Mouse (Mus musculus): ENCODE data around the gene Cds1. TPM values are rescaled to one million over a fixed set of nuclear protein-coding genes. Genes with fewer than 3 reads are reported as not detected.

Cds1 gene
- polyA plus RNA-seq, 1 experiment from 2014 or later = 4.0 TPM

GRCm38 (mm10) chr5:101742014-101742413 lies 22.9 kb upstream of the Cds1 start:
- no peak overlapping the region for H3K4me3 ChIP-seq (ENCODE audit: low read depth, low read length)
- no peak for DNase-seq (ENCODE audit: low spot score)
- no peak for ATAC-seq
- no peaks in the 10 kb centered on the region for H3K27me3 ChIP-seq (replicated peaks; ENCODE audit: control insufficient read depth, insufficient read depth, low read length)
- 96% methylated on average over 2 of the region's 2 CpGs for WGBS
- H3K4me1 ChIP-seq (ENCODE audit: control insufficient read depth, insufficient read depth, low read length) = no peaks in the 10 kb centered on the region
- H3K9ac ChIP-seq (ENCODE audit: low read length) = no peak overlapping the region
- no peak overlapping the region for H3K4me2 ChIP-seq (ENCODE audit: low read length)
- H3K9me3 ChIP-seq (replicated peaks; ENCODE audit: control insufficient read depth, low read length) = no peaks in the 10 kb centered on the region
- H3K27ac ChIP-seq (ENCODE audit: low read depth, low read length) = no peak overlapping the region
- no peaks in the 10 kb centered on the region for H3K36me3 ChIP-seq (ENCODE audit: control insufficient read depth, insufficient read depth, low read length)

DNA sequence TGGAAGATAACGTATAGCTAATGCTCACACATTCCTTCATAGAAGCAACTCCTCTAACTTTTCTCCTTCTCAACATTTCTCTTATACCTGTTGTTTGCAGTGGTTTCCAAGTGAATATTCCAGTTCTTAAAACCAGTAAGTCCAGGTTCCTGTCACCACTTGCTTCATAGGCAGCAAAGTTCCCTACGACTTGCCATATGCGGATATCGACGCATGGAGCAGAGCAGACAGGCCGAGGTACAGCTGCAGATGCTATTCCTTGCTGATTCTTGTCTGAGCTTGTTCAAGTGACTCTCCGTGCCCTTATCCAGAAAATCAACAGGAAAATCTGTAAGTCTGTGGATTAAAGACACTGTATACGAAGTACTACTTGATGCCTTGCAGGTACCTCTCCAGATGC lies 22.5 kb upstream of the Cds1 start:
- no peaks in the 10 kb centered on the region for H3K4me1 ChIP-seq (ENCODE audit: control insufficient read depth, insufficient read depth, low read length)
- no peak for ATAC-seq
- 94% methylated on average over 8 of the region's 8 CpGs for whole genome bisulfite sequencing

DNA sequence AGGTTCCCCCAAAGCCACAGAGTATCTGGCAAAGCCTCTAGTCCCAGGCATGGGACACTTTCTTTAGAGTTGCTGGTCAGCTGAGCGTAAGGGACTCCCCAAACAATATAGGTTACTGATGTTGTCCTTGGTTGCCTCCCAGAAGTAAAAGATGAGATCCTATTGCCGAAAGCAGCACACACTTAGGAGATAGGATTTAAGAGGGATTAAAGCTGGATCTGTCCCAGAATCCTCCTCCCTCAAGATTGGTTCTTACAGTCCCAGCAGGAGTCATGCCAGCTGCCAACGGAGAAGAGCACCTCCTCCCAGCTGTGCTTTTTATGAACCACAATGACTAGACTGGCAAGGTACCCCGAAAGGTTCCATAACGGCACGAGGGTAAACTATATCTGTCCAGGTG lies 20.0 kb upstream of the Cds1 start:
- DNase-seq (ENCODE audit: low spot score) (no peak), ATAC-seq (no peak)
- Histone ChIP-seq H3K4me1 (ENCODE audit: control insufficient read depth, insufficient read depth, low read length) (no peaks in the 10 kb centered on the region), H3K27me3 (replicated peaks; ENCODE audit: control insufficient read depth, insufficient read depth, low read length) (no peaks in the 10 kb centered on the region), H3K36me3 (ENCODE audit: control insufficient read depth, insufficient read depth, low read length) (no peaks in the 10 kb centered on the region), H3K4me3 (ENCODE audit: low read depth, low read length) (no peak overlapping the region), H3K9me3 (replicated peaks; ENCODE audit: control insufficient read depth, low read length) (no peaks in the 10 kb centered on the region), H3K4me2 (ENCODE audit: low read length) (no peak overlapping the region), H3K27ac (ENCODE audit: low read depth, low read length) (no peak overlapping the region), H3K9ac (ENCODE audit: low read length) (no peak overlapping the region)
- WGBS = 76% methylated on average over 6 of the region's 6 CpGs

More for the DNA sequence above, 22.5 kb upstream of the Cds1 start:
- no peaks in the 10 kb centered on the region for H3K36me3 ChIP-seq (ENCODE audit: control insufficient read depth, insufficient read depth, low read length)
- H3K4me2 ChIP-seq (ENCODE audit: low read length) = no peak overlapping the region
- H3K27me3 ChIP-seq (replicated peaks; ENCODE audit: control insufficient read depth, insufficient read depth, low read length) = no peaks in the 10 kb centered on the region
- no peaks in the 10 kb centered on the region for H3K9me3 ChIP-seq (replicated peaks; ENCODE audit: control insufficient read depth, low read length)
- no peak overlapping the region for H3K4me3 ChIP-seq (ENCODE audit: low read depth, low read length)
- no peak for DNase-seq (ENCODE audit: low spot score)
- H3K27ac ChIP-seq (ENCODE audit: low read depth, low read length) = no peak overlapping the region
- H3K9ac ChIP-seq (ENCODE audit: low read length) = no peak overlapping the region

DNA sequence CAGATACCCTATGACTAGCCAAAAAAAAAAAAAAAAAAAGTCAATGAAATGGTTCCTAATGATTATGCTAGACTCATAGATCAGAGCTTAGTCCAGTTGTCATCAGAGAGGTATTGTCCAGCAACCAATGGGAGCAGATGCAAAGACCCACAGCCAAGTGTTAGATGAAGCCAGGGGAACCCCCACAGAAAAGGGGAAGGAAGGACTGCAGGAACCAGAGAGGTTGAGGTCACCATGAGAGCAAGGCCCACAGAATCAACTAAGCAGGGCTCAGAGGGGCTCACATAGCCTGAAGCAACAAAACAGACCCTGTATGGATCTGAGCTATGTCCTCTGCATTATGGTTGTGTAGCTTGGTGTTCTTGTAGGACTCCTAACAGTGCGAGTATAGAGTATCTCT lies 11.2 kb upstream of the Cds1 start:
- H3K27ac ChIP-seq (ENCODE audit: low read depth, low read length) = no peak overlapping the region
- H3K36me3 ChIP-seq (ENCODE audit: control insufficient read depth, insufficient read depth, low read length) = no peaks in the 10 kb centered on the region
- H3K4me3 ChIP-seq (ENCODE audit: low read depth, low read length) = no peak overlapping the region
- H3K27me3 ChIP-seq (replicated peaks; ENCODE audit: control insufficient read depth, insufficient read depth, low read length) = no peaks in the 10 kb centered on the region
- H3K4me1 ChIP-seq (ENCODE audit: control insufficient read depth, insufficient read depth, low read length) = no peaks in the 10 kb centered on the region
- no peak for ATAC-seq
- no peak overlapping the region for H3K9ac ChIP-seq (ENCODE audit: low read length)
- no peak for DNase-seq (ENCODE audit: low spot score)
- H3K9me3 ChIP-seq (replicated peaks; ENCODE audit: control insufficient read depth, low read length) = no peaks in the 10 kb centered on the region
- WGBS = 81% methylated on average over 1 of the region's 1 CpGs
- H3K4me2 ChIP-seq (ENCODE audit: low read length) = no peak overlapping the region

DNA sequence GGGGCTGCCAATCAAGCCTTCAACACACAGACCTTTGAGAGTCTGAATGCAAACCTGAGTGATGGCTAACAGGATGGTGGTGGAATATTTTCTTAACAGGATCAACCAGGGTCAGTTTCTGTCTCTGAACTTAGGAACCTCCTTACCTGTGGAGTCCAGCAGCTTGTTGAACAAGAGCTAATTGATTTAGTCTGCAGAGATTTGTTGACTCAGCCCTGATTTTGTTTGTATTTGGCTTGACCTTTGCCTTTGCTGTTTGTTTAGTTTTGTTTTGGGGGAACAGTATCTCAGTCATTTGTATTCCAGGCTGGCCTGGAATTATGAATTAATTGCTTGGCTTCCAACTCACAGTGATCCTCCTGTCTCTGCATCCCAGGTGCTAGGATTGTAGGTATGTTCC lies 7.3 kb upstream of the Cds1 start:
- DNase-seq (ENCODE audit: low spot score) = no peak
- no peak overlapping the region for H3K9ac ChIP-seq (ENCODE audit: low read length)
- H3K4me3 ChIP-seq (ENCODE audit: low read depth, low read length) = no peak overlapping the region
- H3K4me2 ChIP-seq (ENCODE audit: low read length) = no peak overlapping the region
- no peak overlapping the region for H3K27ac ChIP-seq (ENCODE audit: low read depth, low read length)
- peaks cover under 1% of the 10 kb centered on the region; the same call in 1 of the 2 replicates for H3K27me3 ChIP-seq (replicated peaks; ENCODE audit: control insufficient read depth, insufficient read depth, low read length)
- ATAC-seq = no peak
- no peaks in the 10 kb centered on the region for H3K4me1 ChIP-seq (ENCODE audit: control insufficient read depth, insufficient read depth, low read length)
- no peaks in the 10 kb centered on the region for H3K9me3 ChIP-seq (replicated peaks; ENCODE audit: control insufficient read depth, low read length)
- H3K36me3 ChIP-seq (ENCODE audit: control insufficient read depth, insufficient read depth, low read length) = no peaks in the 10 kb centered on the region

DNA sequence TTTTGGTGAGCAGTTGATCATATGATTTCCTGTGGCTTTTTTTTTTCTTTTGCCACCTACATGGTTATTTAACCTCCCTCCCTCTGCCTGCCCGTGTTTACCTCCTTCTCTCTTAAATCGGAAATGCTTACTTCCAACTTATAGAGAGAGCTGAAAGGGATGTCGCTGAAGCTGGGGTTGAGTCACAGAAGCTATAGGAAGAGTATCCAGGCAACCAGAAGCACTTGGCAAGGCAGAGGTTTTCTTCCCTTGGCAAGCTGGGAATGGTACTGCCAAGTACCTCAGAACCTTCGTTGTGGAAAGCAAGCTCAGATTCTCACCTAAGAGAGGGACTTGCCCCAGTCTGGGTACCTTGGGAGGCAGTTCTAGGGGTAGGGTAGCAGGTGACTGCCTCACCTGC lies 3.2 kb upstream of the Cds1 start:
- Histone ChIP-seq H3K4me2 (ENCODE audit: low read length) (no peak overlapping the region), H3K4me3 (ENCODE audit: low read depth, low read length) (no peak overlapping the region), H3K4me1 (ENCODE audit: control insufficient read depth, insufficient read depth, low read length) (no peaks in the 10 kb centered on the region; the same call in 1 of the 2 replicates), H3K27me3 (replicated peaks; ENCODE audit: control insufficient read depth, insufficient read depth, low read length) (peaks cover 38% of the 10 kb centered on the region), H3K27ac (ENCODE audit: low read depth, low read length) (no peak overlapping the region), H3K9ac (ENCODE audit: low read length) (no peak overlapping the region), H3K36me3 (ENCODE audit: control insufficient read depth, insufficient read depth, low read length) (no peaks in the 10 kb centered on the region), H3K9me3 (replicated peaks; ENCODE audit: control insufficient read depth, low read length) (no peaks in the 10 kb centered on the region)
- 70% methylated on average over 4 of the region's 4 CpGs for WGBS
- DNase-seq (ENCODE audit: low spot score) (peak; percentile 23), ATAC-seq (no peak)

DNA sequence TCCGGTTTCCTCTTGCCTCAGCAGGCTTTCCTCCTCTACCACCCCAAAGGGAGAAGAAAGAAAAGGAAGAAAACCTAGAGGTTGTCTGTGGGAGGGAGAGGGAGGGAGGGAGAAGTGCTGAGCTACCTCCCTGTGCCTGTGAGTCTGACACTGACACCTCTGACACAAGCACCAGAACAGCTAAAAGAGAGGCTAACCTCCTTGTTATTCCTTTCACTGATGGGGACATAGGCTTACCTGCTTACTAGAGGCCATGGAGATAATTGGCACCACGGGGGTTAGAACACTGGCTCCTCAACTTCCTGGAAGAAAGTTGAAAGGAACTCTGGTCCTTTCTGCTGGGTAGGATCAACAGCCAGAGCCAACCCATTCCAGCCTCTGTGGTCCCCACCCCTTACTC lies 1.4 kb upstream of the Cds1 start:
- H3K4me2 ChIP-seq (ENCODE audit: low read length) = no peak overlapping the region
- DNase-seq (ENCODE audit: low spot score) (no peak), ATAC-seq (no peak)
- H3K9ac ChIP-seq (ENCODE audit: low read length) = no peak overlapping the region
- no peaks in the 10 kb centered on the region for H3K36me3 ChIP-seq (ENCODE audit: control insufficient read depth, insufficient read depth, low read length)
- no peaks in the 10 kb centered on the region for H3K9me3 ChIP-seq (replicated peaks; ENCODE audit: control insufficient read depth, low read length)
- peaks cover 55% of the 10 kb centered on the region for H3K27me3 ChIP-seq (replicated peaks; ENCODE audit: control insufficient read depth, insufficient read depth, low read length)
- no peaks in the 10 kb centered on the region; the same call in 1 of the 2 replicates for H3K4me1 ChIP-seq (ENCODE audit: control insufficient read depth, insufficient read depth, low read length)
- WGBS = 25% methylated on average over 2 of the region's 2 CpGs
- H3K27ac ChIP-seq (ENCODE audit: low read depth, low read length) = no peak overlapping the region
- no peak overlapping the region for H3K4me3 ChIP-seq (ENCODE audit: low read depth, low read length)

DNA sequence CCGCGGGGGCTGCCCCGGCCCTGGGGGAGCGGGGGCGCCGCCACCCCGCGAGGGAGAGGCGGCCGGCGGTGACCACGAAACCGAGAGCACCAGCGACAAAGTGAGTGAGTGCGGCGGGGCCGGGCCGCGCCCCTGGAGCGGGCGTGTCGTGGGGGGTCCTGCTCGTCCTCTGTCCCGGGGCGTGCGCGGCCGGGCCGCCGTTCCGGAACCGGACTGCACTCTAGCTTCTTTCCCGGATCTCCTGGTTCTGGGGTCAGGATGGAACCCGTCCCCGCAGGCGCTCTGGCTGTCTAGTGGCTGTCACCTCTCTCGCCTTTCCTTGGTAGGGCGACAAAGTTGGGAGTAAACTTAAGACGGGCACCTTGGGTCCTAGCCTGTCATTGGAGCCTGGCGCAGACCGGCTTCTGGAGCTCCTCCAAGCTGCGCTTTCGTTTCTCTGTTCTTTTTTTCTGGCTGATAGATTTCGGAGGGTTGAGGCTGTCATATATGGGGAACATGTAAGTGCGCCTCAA lies 516 bp downstream of the Cds1 start:
- Histone ChIP-seq H3K9ac (ENCODE audit: low read length) (peak overlapping the region; percentile 67), H3K9me3 (replicated peaks; ENCODE audit: control insufficient read depth, low read length) (no peaks in the 10 kb centered on the region), H3K4me2 (ENCODE audit: low read length) (peak overlapping the region; percentile 99), H3K4me3 (ENCODE audit: low read depth, low read length) (peak overlapping the region; percentile 64), H3K36me3 (ENCODE audit: control insufficient read depth, insufficient read depth, low read length) (no peaks in the 10 kb centered on the region), H3K27me3 (replicated peaks; ENCODE audit: control insufficient read depth, insufficient read depth, low read length) (peaks cover 56% of the 10 kb centered on the region), H3K4me1 (ENCODE audit: control insufficient read depth, insufficient read depth, low read length) (no peaks in the 10 kb centered on the region; the same call in 1 of the 2 replicates), H3K27ac (ENCODE audit: low read depth, low read length) (no peak overlapping the region)
- ATAC-seq = peak; percentile 15; the same call in 1 of the 2 replicates
- peak; percentile 23 for DNase-seq (ENCODE audit: low spot score)
- 1% methylated on average over 31 of the region's 45 CpGs for WGBS

DNA sequence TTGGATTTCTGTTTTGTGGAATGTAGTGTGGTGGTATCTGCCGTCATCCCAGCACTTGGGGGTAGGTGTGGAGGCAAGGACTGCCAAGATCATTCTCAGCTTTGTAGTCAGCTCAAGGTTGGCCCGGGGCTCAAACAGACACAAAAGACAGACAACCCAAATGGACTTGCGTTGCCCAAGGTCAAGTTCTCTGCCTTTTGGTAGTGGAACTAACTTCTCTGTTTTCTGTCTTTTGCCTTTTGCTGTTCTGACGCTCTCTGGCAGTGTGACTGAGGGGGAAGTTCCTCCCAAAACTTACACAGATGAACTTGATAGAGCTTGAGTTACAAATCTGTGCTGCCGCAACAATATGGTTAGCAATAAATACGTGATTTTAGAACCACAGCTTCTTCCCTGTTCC lies 1.3 kb downstream of the Cds1 start:
- H3K36me3 ChIP-seq (ENCODE audit: control insufficient read depth, insufficient read depth, low read length) = no peaks in the 10 kb centered on the region
- H3K9ac ChIP-seq (ENCODE audit: low read length) = no peak overlapping the region
- peaks cover 56% of the 10 kb centered on the region for H3K27me3 ChIP-seq (replicated peaks; ENCODE audit: control insufficient read depth, insufficient read depth, low read length)
- no peaks in the 10 kb centered on the region; the same call in 1 of the 2 replicates for H3K4me1 ChIP-seq (ENCODE audit: control insufficient read depth, insufficient read depth, low read length)
- ATAC-seq (no peak), DNase-seq (ENCODE audit: low spot score) (no peak)
- no peaks in the 10 kb centered on the region for H3K9me3 ChIP-seq (replicated peaks; ENCODE audit: control insufficient read depth, low read length)
- 45% methylated on average over 6 of the region's 6 CpGs for WGBS
- H3K4me2 ChIP-seq (ENCODE audit: low read length) = no peak overlapping the region; the same call in 1 of the 2 replicates
- H3K4me3 ChIP-seq (ENCODE audit: low read depth, low read length) = peak overlapping the region; percentile 64; the same call in 1 of the 2 replicates
- H3K27ac ChIP-seq (ENCODE audit: low read depth, low read length) = no peak overlapping the region
